Mouse (Mus musculus): ENCODE measurements around the gene Smoc1.

DNA sequence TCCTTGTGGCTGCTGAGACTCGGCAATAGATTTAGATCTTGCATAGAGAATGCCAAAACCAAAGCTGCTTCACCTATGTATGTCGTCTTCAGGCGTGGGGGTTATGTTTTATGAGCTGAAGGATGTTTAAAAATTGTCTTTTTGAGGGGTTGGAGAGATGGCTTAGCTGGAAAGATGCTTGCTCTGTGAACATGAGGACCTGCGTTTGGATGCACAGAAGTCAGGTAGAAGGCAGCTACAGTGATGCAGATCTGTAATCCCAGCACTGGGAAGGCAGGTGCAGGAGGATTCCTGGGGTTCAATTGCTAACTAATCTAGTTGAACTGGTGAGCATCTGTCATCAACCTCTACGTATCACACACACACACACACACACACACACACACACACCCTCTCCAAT lies 61.5 kb downstream of the Smoc1 start:
- no peak for TF ChIP-seq GATA1 (IDR thresholded peaks at IDR 0.05; ENCODE audit: low read length)
- TF ChIP-seq TAL1 (IDR thresholded peaks at IDR 0.05; ENCODE audit: low read length): no peak
